Mouse (Mus musculus) left cerebral cortex, adult 18-20 months (tissue): ENCODE measurements around the gene Mitf. TPM values are rescaled to one million over a fixed set of nuclear protein-coding genes. Genes with fewer than 3 reads are reported as not detected.

ENCODE experiments used
- DNase-seq, 2 experiments: peaks; one replicate each; pipeline ENCODE4 v3.0.0; 2021 to 2022; ENCODE audit warnings: low spot score in 2 of 2, mixed read lengths in 1 of 2
- total RNA-seq, 2 experiments: library from RNA; stranded (reverse); gene quantifications; 2 replicates each; pipeline ENCODE4 v1.2.3; 2021

The Mitf gene
- total RNA-seq, 2 experiments from 2014 or later, result 8.2 to 9.5 TPM

DNA sequence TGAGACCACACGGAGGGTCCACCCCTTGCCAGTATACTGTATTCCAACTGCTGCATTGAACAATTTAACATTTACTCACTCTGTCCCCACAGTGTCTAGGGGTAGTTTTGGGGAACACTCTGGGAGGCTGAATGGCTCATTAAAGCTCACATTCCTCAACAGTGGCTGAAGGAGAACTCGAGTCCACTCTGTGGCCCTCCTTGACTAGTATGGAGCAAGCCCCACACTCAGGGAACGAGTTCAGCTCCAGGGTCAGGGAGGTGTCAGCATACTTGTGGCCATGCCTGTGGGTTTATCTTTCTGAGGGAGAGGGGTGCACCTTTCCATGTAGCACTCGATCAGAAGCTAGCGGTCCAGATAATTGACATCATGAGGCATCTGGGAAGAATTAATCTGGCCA is 130.3 kb downstream of the Mitf start:
- no peak for DNase-seq

DNA sequence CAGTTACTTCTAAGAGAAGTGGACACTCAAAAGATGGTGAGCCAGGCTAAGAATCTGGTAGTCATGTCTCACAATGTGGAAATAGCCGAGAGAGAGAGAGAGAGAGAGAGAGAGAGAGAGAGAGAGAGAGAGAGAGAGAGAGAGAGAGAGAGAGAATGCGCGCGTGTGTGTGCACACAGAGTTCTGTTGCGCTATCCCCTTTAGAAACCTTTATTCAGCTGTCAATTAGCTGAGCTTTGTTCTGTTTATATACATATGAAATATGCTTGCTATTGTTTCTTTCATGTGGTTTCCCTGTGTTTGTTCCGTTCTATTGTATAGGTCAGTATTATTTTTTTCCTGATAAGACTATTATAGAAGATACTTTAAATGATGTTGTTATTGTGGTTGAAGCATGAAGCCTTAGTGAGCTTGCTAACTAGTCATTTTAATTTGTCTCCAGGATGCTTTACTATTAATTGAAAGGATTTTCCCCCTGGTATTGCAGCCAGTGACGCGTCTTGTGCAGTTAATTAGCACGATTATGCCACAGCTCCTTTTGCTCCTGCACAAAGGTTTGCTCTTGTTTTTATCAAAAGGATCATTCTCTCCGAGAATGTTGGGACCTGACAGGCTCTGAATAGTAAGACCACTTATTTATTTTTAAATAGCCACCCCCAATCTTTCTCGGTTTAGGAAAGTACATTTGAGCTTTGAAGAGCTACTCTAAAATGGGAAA is 131.2 kb downstream of the Mitf start:
- DNase-seq, result no peak

DNA sequence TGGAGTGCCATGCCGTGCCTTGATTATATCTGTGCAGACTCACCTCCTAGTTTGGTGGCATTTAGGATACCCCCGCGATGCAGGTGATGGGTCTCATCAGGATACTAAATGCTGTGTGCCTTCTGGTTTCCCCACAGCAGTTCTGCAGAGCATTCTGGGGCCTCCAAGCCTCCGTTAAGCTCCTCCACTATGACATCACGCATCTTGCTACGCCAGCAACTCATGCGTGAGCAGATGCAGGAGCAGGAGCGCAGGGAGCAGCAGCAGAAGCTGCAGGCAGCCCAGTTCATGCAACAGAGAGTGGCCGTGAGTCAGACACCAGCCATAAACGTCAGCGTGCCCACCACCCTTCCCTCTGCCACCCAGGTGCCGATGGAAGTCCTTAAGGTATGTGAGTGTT is 134.1 kb downstream of the Mitf start:
- DNase-seq, result no peak

DNA sequence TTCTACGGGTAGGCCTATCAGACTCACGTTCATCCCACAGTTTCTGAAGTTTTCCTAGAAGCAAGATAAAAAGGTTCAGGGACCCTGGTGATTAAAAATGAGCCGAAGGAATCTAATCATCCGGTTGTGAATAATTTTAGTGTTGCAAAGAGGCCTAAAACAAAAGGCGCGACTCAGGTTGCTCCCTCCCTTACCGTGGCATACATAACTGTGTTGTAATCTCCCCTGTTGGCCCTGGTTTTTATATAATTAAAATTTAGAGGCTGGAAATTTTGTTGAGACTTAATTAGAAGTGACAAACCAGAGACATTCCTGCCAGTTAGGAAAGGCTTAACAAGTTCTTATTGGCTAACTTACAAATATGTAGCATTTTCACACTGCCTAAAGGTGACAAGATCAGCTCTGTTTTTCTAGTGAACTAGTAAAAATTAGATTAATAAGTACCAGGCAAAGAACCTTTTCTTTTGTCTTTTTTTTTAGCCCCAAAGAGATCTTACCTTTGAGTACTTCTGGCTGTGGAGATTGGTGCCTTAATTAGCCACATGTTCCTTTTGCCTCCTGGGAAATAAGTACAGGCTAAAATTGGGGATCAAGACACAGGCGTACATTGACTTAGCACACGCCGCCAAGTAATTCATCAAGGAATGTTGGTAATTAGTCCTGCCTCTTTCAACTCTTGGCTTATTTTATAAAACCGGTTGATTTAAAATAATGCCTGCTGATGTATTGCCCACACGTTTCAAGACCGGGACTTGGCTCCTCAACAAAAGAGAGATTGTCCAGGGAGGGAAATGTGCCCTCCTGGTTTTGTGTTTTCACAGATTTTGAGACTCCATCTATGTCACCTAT is 143.4 kb downstream of the Mitf start:
- no peak for DNase-seq

DNA sequence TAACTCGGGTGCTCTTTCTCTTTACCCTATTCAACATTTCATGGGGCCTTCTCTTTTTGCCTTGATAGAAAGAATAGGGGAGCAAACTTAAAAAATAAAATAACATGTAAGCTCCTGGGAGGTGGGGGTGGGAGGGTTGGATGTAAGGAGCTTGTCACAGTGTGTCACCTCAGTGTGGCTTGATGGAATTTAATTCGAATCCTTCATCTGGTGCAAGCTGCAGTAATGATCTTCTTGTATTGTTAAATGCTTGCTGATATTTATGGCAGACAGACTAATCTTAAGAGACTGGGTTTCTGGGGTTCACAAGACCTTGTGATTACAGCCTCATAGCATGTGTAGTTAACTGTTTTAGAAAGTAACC is 144.0 kb downstream of the Mitf start:
- no peak for DNase-seq

DNA sequence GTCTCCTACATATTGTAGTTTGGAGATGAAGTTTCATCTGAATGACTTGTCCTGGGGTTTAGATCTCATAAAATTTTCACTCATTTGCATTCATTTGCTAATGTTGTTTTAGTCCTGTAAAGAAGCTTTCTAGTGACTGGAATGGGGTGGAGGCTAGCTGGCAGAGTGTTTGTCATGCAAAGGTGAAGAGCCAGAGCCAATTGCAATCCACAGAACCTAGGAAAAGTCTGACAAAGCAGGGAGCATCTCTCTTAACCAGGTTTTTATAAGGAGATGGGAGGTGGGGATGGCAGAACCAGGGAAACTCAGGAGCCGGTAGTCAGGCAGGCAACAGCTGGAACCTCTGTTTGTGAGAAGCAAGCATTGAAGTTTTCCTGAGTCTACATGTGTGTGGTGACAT is 144.9 kb downstream of the Mitf start:
- no peak for DNase-seq

DNA sequence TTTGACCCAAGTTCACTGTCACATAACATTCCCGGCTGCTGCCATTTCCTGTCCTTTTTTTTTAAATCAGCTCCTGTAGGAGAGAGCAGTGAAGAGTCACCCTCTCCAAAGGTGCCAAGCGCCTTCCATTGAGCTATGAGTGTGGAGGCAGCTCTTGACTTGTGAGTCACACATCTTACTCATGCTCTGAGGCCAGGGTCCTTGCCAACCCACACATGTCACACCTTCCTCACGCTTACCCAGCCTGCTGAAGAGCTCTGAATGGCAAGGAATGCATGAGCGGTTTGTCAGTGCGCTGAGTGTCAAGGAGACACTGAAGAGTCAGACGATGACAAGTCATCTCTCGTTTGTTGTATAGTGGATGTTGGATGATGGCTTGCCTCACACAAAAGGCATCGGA is 146.0 kb downstream of the Mitf start:
- peak; percentile 6 to 13 for DNase-seq

DNA sequence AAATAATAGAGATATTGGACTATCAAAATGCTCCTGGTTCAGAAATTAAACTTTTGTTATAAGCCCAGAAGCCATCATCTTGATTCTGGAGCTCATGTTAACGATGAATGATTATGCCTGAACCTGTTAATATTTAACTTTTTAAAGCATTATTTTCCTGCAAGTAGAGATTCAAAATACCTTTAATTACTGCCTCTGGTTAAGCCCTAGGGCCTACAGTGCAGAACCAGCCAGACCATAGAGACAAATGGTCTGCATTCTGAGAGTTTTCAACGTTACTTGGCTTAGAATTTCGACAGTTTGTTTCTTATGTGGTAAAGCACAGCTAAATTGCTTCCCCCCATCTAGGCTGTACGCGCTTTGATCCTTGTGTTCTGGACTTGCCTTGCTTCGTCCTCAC is 149.3 kb downstream of the Mitf start:
- DNase-seq, result no peak

DNA sequence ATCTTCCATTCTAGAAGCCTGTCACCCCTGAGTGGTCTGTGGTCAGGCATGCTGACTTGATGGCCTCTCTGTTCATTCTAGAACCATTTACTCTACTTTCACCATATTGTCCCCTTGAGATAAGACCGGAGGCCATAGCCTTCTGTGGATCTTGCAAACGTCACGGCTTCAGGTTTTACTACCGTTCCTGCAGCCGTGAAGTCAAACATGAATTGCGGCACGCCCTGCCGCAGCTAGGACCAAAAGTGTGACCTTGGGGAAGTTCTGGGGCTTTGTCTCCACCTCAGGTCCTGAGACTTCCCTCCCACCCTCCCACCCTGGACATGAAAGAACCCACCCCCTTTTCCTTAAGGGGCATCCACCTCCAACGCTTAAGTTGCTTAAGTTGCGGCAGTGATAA is 149.8 kb downstream of the Mitf start:
- no peak for DNase-seq

DNA sequence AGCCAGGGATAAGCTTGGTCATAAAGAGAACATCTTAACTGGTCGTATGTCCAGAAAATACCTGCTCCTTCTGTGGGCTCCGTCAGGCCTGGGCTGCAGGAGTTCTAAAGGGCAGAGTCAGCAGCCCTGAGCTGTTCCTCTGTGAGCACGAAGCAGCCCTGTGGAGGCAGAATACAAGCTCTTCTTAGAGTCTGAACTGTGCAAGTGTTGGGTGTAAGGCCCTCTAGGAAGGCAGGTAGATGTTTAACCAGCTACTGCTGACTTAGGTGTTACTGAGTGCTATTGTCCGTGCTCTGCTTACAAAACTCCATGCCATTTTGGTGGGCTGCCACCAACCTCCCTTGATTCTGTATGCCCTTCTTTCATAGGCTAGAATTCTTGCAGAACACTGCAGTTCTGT is 151.4 kb downstream of the Mitf start:
- no peak for DNase-seq

DNA sequence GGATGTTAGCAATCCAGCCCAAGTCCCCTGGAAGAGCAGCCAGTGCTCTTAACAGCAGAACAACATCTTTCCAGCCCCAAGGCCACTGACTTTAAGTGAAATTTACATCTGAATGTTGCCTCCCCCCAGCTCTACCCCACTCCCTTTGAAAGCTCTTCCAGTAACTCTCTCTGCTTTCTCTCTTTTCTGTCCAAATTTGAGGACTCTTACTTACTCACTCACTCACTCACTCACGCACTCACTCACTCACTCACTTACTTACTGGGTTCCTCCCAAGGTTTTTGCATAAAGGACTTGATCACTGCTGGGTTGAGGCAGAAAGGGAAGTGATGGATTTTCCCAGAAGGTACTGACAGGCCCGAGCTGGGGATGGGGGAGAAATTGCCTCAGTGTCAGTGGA is 154.9 kb downstream of the Mitf start:
- DNase-seq, result no peak

DNA sequence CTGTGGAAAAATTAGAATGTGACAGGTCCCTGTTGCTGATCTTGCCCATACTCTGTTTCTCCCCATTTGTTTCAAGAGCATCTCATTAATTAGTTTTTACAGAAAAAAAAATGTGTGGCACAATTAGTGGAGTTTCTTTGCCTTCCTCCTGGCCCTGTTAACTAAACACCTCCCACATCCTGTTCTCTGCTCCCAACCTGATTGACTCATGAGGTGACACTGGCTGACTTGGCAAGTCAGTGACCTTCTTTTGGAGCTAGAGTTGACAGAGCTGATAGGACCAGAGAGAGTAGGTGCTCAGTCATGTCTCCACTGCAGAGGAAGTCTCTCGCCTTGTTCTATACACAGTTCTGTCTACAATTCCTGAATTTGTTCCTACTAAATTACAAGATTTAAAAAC is 155.5 kb downstream of the Mitf start:
- DNase-seq, result no peak

DNA sequence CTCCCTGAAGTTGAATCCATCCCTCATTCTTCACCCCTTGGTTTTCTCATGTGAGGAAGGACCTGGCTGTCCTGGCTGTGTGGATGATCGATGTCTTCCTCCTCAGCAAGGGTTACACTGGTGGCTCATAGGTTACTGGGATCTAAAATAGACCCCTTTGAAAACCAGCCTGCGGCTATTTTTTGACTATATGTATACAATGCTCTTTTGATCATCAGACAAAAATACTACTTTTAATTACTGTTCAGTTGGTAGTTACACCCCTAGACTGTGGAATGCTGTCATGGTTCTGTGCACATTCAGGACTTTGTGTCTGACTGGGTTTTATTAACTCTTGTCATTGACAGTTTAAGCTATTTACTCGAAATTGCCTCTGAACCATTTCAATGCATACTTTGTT is 157.9 kb downstream of the Mitf start:
- DNase-seq, result no peak

DNA sequence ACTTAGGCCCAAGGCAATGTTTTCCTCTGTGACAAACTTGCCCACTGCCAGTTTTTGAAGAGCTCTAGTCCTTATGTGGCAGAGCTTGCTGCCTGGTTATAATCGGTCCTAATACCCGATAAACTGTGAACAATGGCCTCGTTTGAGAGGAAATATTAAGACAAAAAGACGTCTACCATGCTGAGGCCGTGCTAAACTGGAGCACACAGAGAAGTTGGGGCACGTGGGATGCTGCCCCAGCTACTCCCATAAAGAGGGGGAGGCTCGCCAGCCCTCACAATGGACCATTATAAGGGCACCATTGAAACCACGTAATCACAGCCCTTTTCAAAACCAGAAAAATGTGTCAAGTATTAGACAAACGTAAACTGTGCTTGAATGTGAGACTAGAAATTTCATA is 174.8 kb downstream of the Mitf start:
- no peak for DNase-seq

DNA sequence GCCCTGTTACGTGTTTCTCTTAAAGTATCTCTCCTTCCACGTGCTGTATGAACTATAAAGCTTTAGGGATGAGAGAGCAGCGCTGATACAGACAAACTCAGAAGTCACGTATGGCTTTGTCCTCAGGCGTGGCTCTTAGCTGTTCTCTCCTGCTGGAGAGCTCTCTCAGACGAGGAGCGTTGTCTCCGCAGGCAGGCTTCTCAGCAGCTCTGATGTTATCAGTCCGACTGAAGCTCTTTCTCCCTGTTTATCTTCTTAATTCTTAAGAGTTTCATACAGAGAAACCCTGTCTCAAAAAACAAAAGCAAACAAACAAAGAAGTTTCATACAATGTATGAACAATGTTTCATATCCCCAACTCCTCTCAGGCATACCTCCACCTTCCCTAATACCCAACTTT is 178.8 kb downstream of the Mitf start:
- no peak for DNase-seq

DNA sequence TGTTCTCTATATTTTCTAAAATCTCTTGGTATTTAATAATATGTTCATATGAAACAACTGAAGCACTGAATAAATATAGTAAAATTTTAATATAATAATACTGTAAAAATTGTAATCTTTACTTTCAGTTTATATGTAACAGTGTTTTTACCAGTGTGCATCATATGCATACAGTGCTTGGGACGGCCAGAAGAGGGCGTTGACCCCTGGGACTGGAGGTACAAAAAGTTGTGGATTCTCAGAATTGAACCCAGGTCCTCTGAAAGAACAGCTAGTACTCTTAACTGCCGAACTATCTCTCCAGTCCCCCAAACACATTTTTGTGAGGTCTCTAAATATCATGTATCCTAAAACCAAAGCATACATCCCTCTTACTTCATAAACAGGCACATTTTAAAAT is 179.6 kb downstream of the Mitf start:
- DNase-seq, result no peak

DNA sequence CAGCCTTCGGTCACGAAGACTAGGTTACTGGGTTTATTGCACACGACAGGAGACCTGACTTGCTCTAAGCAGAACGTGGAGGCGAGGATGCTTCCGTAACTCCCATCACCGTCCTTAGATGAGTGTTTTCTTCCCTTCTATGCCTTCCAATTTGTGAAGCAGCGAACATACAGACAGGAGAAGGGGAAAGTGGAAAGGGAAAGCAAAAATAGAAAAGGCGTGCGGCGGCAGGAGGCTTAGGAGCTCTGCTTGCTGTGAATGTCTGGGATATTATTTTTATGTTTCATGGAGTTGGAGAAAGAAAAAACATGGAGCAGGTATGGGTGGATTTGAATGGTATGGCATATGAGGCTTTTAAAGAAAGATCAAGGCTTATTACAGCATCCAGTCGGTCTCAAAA is 186.7 kb downstream of the Mitf start:
- no peak for DNase-seq

DNA sequence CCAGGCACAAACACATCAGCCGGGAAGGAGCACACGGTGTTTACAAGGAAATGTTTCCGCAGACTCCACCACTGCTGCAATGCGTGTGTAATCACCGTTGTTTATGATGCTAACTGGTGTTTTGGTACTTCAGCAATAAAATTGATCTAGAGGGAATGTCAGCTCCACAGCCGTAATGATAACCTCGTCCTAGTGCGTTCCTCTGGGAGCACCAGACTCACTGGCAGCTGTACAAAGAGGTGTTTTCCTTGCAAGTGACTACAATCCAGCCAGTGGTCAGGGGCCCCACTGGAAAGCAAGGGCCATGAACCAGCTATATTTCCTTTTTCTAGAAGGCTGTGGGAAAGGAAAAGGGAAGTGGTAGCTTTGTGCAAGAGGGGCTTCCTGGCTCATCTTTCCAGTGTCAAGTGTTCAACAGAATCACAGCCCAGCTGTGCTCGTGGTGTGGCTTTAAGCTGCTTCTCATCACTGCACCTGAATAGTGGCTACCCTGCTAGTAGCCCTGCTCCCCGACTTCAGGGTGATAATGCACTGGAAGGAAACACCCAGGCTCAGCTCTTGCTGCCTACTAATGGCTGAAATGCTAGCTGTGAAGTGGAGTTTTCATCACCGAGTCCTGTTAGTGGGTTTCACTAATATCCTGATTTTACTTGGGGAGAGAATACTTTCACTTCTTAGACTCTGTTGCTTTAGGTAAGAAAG is 188.9 kb downstream of the Mitf start:
- DNase-seq, result no peak

DNA sequence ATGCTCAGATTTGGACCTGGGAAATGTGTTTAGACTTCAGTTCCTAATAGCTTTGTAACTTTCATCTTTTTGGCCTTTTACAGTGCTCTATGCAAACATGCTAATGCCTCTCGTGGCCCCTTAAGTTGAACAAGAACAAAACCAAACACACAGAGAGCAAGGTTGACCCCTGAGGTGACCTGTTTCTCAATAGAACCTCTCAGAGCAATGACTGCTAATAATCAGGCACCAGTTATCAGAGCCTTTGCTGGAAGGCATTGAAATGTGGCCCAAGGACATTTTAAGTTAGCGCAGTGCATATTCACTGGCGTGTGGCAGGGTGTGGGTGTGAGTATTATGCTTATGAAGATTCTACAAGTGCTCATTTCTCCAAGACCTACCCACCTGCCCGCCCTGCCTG is 194.7 kb downstream of the Mitf start:
- no peak for DNase-seq

DNA sequence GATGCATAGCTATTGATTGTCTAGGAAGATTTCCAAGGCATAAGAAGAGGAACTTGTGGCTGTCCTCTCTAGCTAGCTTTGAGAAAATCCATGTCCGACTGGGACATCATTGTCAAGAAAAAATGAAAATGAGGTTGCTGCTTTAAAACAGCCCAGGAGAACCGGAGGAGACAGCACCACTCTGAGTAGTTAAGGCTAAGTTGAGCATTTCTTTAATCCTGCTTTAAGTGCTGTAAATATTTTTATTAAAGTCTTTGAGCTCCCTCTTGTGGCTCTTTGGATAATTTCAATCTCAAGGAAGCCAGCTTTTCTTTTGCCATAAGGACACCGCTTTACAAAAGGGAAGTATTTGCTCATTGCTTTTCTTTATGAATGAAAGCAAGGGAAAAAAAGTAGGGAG is 196.3 kb downstream of the Mitf start:
- DNase-seq, result peak; percentile 10 to 14

DNA sequence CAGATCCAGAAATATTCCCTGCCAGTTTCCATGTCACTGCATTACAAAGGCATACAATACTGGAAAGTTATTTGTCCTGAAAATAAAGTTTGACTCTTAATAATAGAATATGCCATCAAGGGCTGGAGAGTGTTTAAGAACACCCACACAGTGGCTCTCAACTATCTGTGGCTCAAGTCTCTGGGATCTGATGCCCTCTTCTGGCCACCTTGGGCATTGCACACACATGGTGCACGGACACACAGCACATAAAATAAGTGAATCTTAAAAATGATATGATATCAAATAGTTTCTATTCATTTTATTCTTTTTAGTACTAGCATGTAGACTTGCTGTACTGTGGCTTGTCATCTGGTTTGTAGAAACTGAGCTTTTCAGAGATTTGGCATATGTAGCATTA is 198.7 kb downstream of the Mitf start:
- no peak for DNase-seq

DNA sequence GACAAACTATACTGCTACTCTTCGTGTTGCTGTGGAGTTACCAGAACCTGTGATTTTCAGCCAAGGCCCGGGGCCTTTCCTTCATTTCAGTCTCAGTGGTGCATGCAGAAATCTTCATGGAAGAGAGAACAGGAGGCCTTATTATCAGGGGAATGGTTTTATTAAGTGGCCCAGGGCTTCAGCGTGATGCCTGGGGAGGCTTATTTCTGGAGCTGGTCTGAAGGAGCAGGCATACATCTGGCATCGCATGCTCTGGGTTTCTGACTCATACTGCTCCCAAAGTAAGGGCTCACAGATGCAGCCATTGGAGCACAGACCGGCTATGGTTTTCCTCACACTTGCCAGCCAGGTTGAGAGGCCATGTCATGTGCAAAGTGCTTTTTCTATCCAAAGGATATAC is 208.2 kb downstream of the Mitf start:
- no peak for DNase-seq
